Comparison of ENCODE assay signal across 14 mouse cellular contexts in genomic region chr2:156260968-156261367, GRCm38 (mm10). TPM values are rescaled to one million over a fixed set of nuclear protein-coding genes. Genes with fewer than 3 reads are reported as not detected.
DNase-seq lines count a peak whose midpoint lies in the region; ATAC-seq and TF ChIP-seq lines count a peak whose summit lies in the region.
"Had no signal": no experiment of that assay in that cellular context is flagged by ENCODE, and none has a peak within 500 bp of the region (broad histone marks: within the 10 kb centered on the region; RNA-seq: fewer than 3 reads in every experiment).

No protein-coding gene starts in this region.

- no peak overlapping the region for H3K4me3 ChIP-seq in cerebellum, adult 2 months (replicated peaks; ENCODE audit: insufficient read depth, low read depth, low read length)
- H3K4me3 ChIP-seq in kidney, postnatal 0 days (replicated peaks; ENCODE audit: low read depth, low read length): no peak overlapping the region
- H3K4me3 ChIP-seq in kidney, embryonic 15.5 days (replicated peaks): no peak overlapping the region
- H3K4me3 ChIP-seq in stomach, postnatal 0 days (ENCODE audit: low read depth, low read length): no peak overlapping the region
- H3K4me3 ChIP-seq: erythroblast, embryonic 14.5 days; limb, embryonic 15.5 days; neural tube, embryonic 12.5 days had no signal

- H3K4me2 ChIP-seq in kidney, postnatal 0 days (ENCODE audit: low read length): no peak overlapping the region
- H3K4me2 ChIP-seq in kidney, embryonic 15.5 days: no peak overlapping the region
- H3K4me2 ChIP-seq in stomach, postnatal 0 days (replicated peaks; ENCODE audit: low read depth): no peak overlapping the region
- H3K4me2 ChIP-seq: limb, embryonic 15.5 days; neural tube, embryonic 12.5 days had no signal

- no peaks in the 10 kb centered on the region for H3K9me3 ChIP-seq in kidney, postnatal 0 days (replicated peaks; ENCODE audit: low read length)
- H3K9me3 ChIP-seq in kidney, embryonic 15.5 days (replicated peaks): no peaks in the 10 kb centered on the region
- no peaks in the 10 kb centered on the region for H3K9me3 ChIP-seq in stomach, postnatal 0 days (ENCODE audit: control insufficient read depth, low read length)
- H3K9me3 ChIP-seq: limb, embryonic 15.5 days; neural tube, embryonic 12.5 days had no signal

- H3K27me3 ChIP-seq in cerebellum, adult 2 months (ENCODE audit: control insufficient read depth, insufficient read depth, low read length): no peaks in the 10 kb centered on the region
- no peaks in the 10 kb centered on the region for H3K27me3 ChIP-seq in kidney, postnatal 0 days (ENCODE audit: insufficient read depth, low read length)
- no peaks in the 10 kb centered on the region for H3K27me3 ChIP-seq in kidney, embryonic 15.5 days
- no peaks in the 10 kb centered on the region for H3K27me3 ChIP-seq in stomach, postnatal 0 days (ENCODE audit: control insufficient read depth, insufficient read depth, low read length)
- H3K27me3 ChIP-seq: limb, embryonic 15.5 days; neural tube, embryonic 12.5 days had no signal

- peak; percentile 42; the same call in 1 of the 2 replicates for TF ChIP-seq CTCF in cerebellum, adult 2 months (IDR thresholded peaks at IDR 0.05; ENCODE audit: borderline replicate concordance, insufficient read depth, low read depth, low read length)
- TF ChIP-seq CTCF in kidney, postnatal 0 days (IDR thresholded peaks at IDR 0.05; ENCODE audit: low read depth): peak; percentile 46
- peak; percentile 58 for TF ChIP-seq CTCF in stomach, postnatal 0 days (IDR thresholded peaks at IDR 0.05; ENCODE audit: low read depth)

- DNase-seq in cerebellum, adult 2 months: no peak
- no peak for DNase-seq in cerebellum, adult 8-10 months
- no peak for DNase-seq in kidney, postnatal 0 days (ENCODE audit: low spot score)
- DNase-seq in thymus, postnatal 14 days: peak; percentile 27
- no peak for DNase-seq in thymus, postnatal 0 days (ENCODE audit: low spot score)
- no peak for DNase-seq in stomach, postnatal 0 days (ENCODE audit: low spot score)
- no peak for DNase-seq in frontal cortex, postnatal 14 days (ENCODE audit: low spot score in 2 of 2)
- DNase-seq: layer of hippocampus, postnatal 36 days; right cerebral cortex, adult 18-20 months had no signal

- 88% methylated on average over 2 of the region's 2 CpGs for WGBS in cerebellum, adult 2 months
- 89% methylated on average over 2 of the region's 2 CpGs for WGBS in kidney, postnatal 0 days
- 89% methylated on average over 2 of the region's 2 CpGs for WGBS in kidney, embryonic 15.5 days
- WGBS in stomach, postnatal 0 days: 92% methylated on average over 2 of the region's 2 CpGs

- no peak overlapping the region for H3K9ac ChIP-seq in kidney, postnatal 0 days (ENCODE audit: low read depth, low read length)
- H3K9ac ChIP-seq in kidney, embryonic 15.5 days: no peak overlapping the region
- no peak overlapping the region for H3K9ac ChIP-seq in stomach, postnatal 0 days (ENCODE audit: low read length)
- H3K9ac ChIP-seq: limb, embryonic 15.5 days; neural tube, embryonic 12.5 days had no signal

- no peak for TF ChIP-seq EP300 in stomach, postnatal 0 days (optimal IDR thresholded peaks at IDR 0.05)

- no peak for TF ChIP-seq POLR2A in cerebellum, adult 2 months (IDR thresholded peaks at IDR 0.05; ENCODE audit: borderline replicate concordance, insufficient read depth, low read length)

- ATAC-seq in kidney, postnatal 0 days (replicated peaks; ENCODE audit: low FRiP score, low read depth): no peak
- no peak for ATAC-seq in kidney, embryonic 15.5 days (replicated peaks; ENCODE audit: low FRiP score)
- ATAC-seq in stomach, postnatal 0 days (ENCODE audit: low FRiP score, low TSS enrichment): no peak
- ATAC-seq: intestine, embryonic 16.5 days had no signal

- peaks cover 10% of the 10 kb centered on the region for H3K4me1 ChIP-seq in cerebellum, adult 2 months (ENCODE audit: control insufficient read depth, insufficient read depth, low read length)
- peaks cover 10% of the 10 kb centered on the region for H3K4me1 ChIP-seq in kidney, postnatal 0 days (replicated peaks; ENCODE audit: insufficient read depth, low read length)
- H3K4me1 ChIP-seq in kidney, embryonic 15.5 days: peaks cover 4% of the 10 kb centered on the region; the same call in 1 of the 2 replicates
- H3K4me1 ChIP-seq in stomach, postnatal 0 days (replicated peaks; ENCODE audit: control insufficient read depth, insufficient read depth): no peaks in the 10 kb centered on the region

- no peak overlapping the region for H3K27ac ChIP-seq in cerebellum, adult 2 months (ENCODE audit: insufficient read depth, low read length)
- H3K27ac ChIP-seq in kidney, postnatal 0 days: no peak overlapping the region
- no peak overlapping the region for H3K27ac ChIP-seq in kidney, embryonic 15.5 days
- no peak overlapping the region for H3K27ac ChIP-seq in stomach, postnatal 0 days (replicated peaks)
- H3K27ac ChIP-seq: limb, embryonic 15.5 days; neural tube, embryonic 12.5 days had no signal

- H3K36me3 ChIP-seq in kidney, postnatal 0 days (ENCODE audit: insufficient read depth, low read length): peaks cover 9% of the 10 kb centered on the region; the same call in 1 of the 2 replicates
- H3K36me3 ChIP-seq in kidney, embryonic 15.5 days: peaks cover 54% of the 10 kb centered on the region
- peaks cover 2% of the 10 kb centered on the region; the same call in 1 of the 2 replicates for H3K36me3 ChIP-seq in stomach, postnatal 0 days (ENCODE audit: control insufficient read depth, insufficient read depth, low read length)

RNA-seq across cellular contexts. Expression of gene Cnbd2, which starts 51.1 kb away (rescaled TPM):
- polyA plus RNA-seq in cerebellum, adult 2 months (2012; rRNA removed): 9.5 and 9.7 TPM in 2 replicates
- polyA plus RNA-seq in kidney, postnatal 0 days (2015; fragmentation: Nextera tagmentation; extraction: Ambion mirVana): 14.7 and 16.2 TPM in 2 replicates
- 6.3 TPM in 2 replicates for polyA plus RNA-seq in kidney, embryonic 15.5 days (2015; fragmentation: Nextera tagmentation; extraction: Ambion mirVana)
- 10.3 and 12.2 TPM in 2 replicates for polyA plus RNA-seq in thymus, postnatal 0 days (2015; fragmentation: Nextera tagmentation; extraction: Ambion mirVana)
- polyA plus RNA-seq in stomach, postnatal 0 days (2015; fragmentation: Nextera tagmentation; extraction: Ambion mirVana): 6.1 and 6.3 TPM in 2 replicates
- polyA plus RNA-seq: erythroblast, embryonic 14.5 days had no signal

RNA-seq across cellular contexts. Expression of gene Scand1, which starts 51.5 kb away (rescaled TPM):
- 80.6 and 82.5 TPM in 2 replicates for polyA plus RNA-seq in cerebellum, adult 2 months (2012; rRNA removed)
- 140 and 181 TPM in 2 replicates for polyA plus RNA-seq in kidney, postnatal 0 days (2015; fragmentation: Nextera tagmentation; extraction: Ambion mirVana)
- 68.7 and 71.1 TPM in 2 replicates for polyA plus RNA-seq in kidney, embryonic 15.5 days (2015; fragmentation: Nextera tagmentation; extraction: Ambion mirVana)
- 176 and 184 TPM in 2 replicates for polyA plus RNA-seq in thymus, postnatal 0 days (2015; fragmentation: Nextera tagmentation; extraction: Ambion mirVana)
- 116 TPM in 2 replicates for polyA plus RNA-seq in stomach, postnatal 0 days (2015; fragmentation: Nextera tagmentation; extraction: Ambion mirVana)
